Mouse (Mus musculus) stomach, embryonic 16.5 days (tissue): ENCODE results near the gene Cobl. TPM values are rescaled to one million over a fixed set of nuclear protein-coding genes. Genes with fewer than 3 reads are reported as not detected.
A peak's percentile ranks its signal among the peaks of the same experiment; 100 is the strongest.

Experiments
- ATAC-seq: fragments of 200-750 bp; cut with Nextera tagmentation; 2 replicates; pipeline ENCODE4 v1.8.0; 2017; ENCODE audit warnings: moderate number of reproducible peaks, moderate TSS enrichment; ENCODE audit not compliant: insufficient read depth, low FRiP score
- H3K27ac ChIP-seq: fragments of 300-500 bp; sonication (generic); 2 replicates; pipeline ENCODE4 v1.5.1; 2014; ENCODE audit warnings: low read length
- H3K27me3 ChIP-seq: fragments of 300-500 bp; sonication (generic); 2 replicates; pipeline ENCODE4 v1.6.1; 2014; ENCODE audit warnings: low read length, control low read depth, mixed read lengths; ENCODE audit not compliant: control insufficient read depth, insufficient read depth
- H3K36me3 ChIP-seq: fragments of 300-500 bp; sonication (generic); 2 replicates; pipeline ENCODE4 v1.6.1; 2014; ENCODE audit warnings: low read length; ENCODE audit not compliant: control insufficient read depth, insufficient read depth
- H3K4me1 ChIP-seq: fragments of 300-500 bp; sonication (generic); 2 replicates; pipeline ENCODE4 v1.6.1; 2014; ENCODE audit warnings: low read length, control low read depth, mixed read lengths; ENCODE audit not compliant: control insufficient read depth, insufficient read depth
- H3K4me2 ChIP-seq: fragments of 300-500 bp; sonication (generic); 2 replicates; pipeline ENCODE4 v1.6.1; 2014; ENCODE audit warnings: low read depth, low read length, mixed read lengths
- H3K4me3 ChIP-seq: fragments of 300-500 bp; sonication (generic); replicated peaks from 2 replicates; pipeline ENCODE4 v1.5.1; 2014; ENCODE audit warnings: mild to moderate bottlenecking, low read length
- H3K9ac ChIP-seq: fragments of 300-500 bp; sonication (generic); 2 replicates; pipeline ENCODE4 v1.6.1; 2014; ENCODE audit warnings: low read length
- H3K9me3 ChIP-seq: fragments of 300-500 bp; sonication (generic); replicated peaks from 2 replicates; pipeline ENCODE4 v1.6.1; 2016; ENCODE audit warnings: low read length, control low read depth; ENCODE audit not compliant: control insufficient read depth
- WGBS: fragments of 180-500 bp; shearing (Covaris S2); extraction: QIAGEN DNeasy Blood & Tissue Kit; methylation state at CpG from one replicate; pipeline ENCODE4 v1.1.7; 2014; 5-methylcytosine and 5-hydroxymethylcytosine counted together
- polyA plus RNA-seq: library from polyadenylated mRNA; unstranded; fragments of >200 nt; fragmentation: Nextera tagmentation; extraction: Ambion mirVana; gene quantifications from 2 replicates; pipeline ENCODE4 v1.2.1, GENCODE M21; 2015

Gene Cobl
- polyA plus RNA-seq, 1 experiment from 2014 or later: 15.4 TPM

- H3K27ac ChIP-seq: peak overlapping the region; percentile 39; the same call in 1 of the 2 replicates
- no peak overlapping the region for H3K4me2 ChIP-seq
Observed at GRCm38 (mm10) chr11:12382991-12383390, 81.8 kb downstream of the Cobl start.

GRCm38 (mm10) chr11:12381096-12381495 lies 83.7 kb downstream of the Cobl start:
- H3K27ac ChIP-seq: no peak overlapping the region
- 71% methylated on average over 3 of the region's 3 CpGs for whole genome bisulfite sequencing

More at GRCm38 (mm10) chr11:12382991-12383390, 81.8 kb downstream of the Cobl start:
- WGBS: 48% methylated on average over 4 of the region's 4 CpGs
- no peaks in the 10 kb centered on the region for H3K36me3 ChIP-seq
- H3K9me3 ChIP-seq: no peaks in the 10 kb centered on the region
- H3K4me1 ChIP-seq: peaks cover 13% of the 10 kb centered on the region; the same call in 1 of the 2 replicates
- H3K9ac ChIP-seq: no peak overlapping the region
- H3K4me3 ChIP-seq: no peak overlapping the region
- H3K27me3 ChIP-seq: no peaks in the 10 kb centered on the region
- no peak for ATAC-seq

GRCm38 (mm10) chr11:12376628-12377027 lies 88.1 kb downstream of the Cobl start:
- WGBS: 69% methylated on average over 3 of the region's 3 CpGs

More at GRCm38 (mm10) chr11:12381096-12381495, 83.7 kb downstream of the Cobl start:
- Histone ChIP-seq H3K9me3 (no peaks in the 10 kb centered on the region), H3K9ac (no peak overlapping the region), H3K4me2 (no peak overlapping the region), H3K27me3 (no peaks in the 10 kb centered on the region), H3K4me1 (peaks cover 13% of the 10 kb centered on the region; the same call in 1 of the 2 replicates), H3K4me3 (no peak overlapping the region), H3K36me3 (no peaks in the 10 kb centered on the region)
- ATAC-seq: no peak

GRCm38 (mm10) chr11:12373106-12374098 lies 91.4 kb downstream of the Cobl start:
- Histone ChIP-seq H3K4me1 (no peaks in the 10 kb centered on the region), H3K4me3 (no peak overlapping the region), H3K9ac (no peak overlapping the region), H3K27me3 (no peaks in the 10 kb centered on the region), H3K27ac (no peak overlapping the region; the same call in 1 of the 2 replicates), H3K9me3 (no peaks in the 10 kb centered on the region), H3K36me3 (no peaks in the 10 kb centered on the region), H3K4me2 (no peak overlapping the region)
- WGBS: 31% methylated on average over 12 of the region's 12 CpGs
- peak; percentile 89 for ATAC-seq

More at GRCm38 (mm10) chr11:12376628-12377027, 88.1 kb downstream of the Cobl start:
- Histone ChIP-seq H3K4me1 (no peaks in the 10 kb centered on the region), H3K9me3 (no peaks in the 10 kb centered on the region), H3K27me3 (no peaks in the 10 kb centered on the region), H3K36me3 (no peaks in the 10 kb centered on the region), H3K4me2 (no peak overlapping the region), H3K27ac (no peak overlapping the region), H3K4me3 (no peak overlapping the region), H3K9ac (no peak overlapping the region)
- ATAC-seq: no peak

- H3K27me3 ChIP-seq: no peaks in the 10 kb centered on the region
- no peaks in the 10 kb centered on the region for H3K4me1 ChIP-seq
- no peak for ATAC-seq
- no peak overlapping the region for H3K9ac ChIP-seq
- no peak overlapping the region for H3K27ac ChIP-seq
- H3K4me3 ChIP-seq: no peak overlapping the region
- H3K36me3 ChIP-seq: no peaks in the 10 kb centered on the region
- H3K9me3 ChIP-seq: no peaks in the 10 kb centered on the region
- no peak overlapping the region for H3K4me2 ChIP-seq
Observed at GRCm38 (mm10) chr11:12370957-12371356, 93.8 kb downstream of the Cobl start.

GRCm38 (mm10) chr11:12367426-12368178 lies 97.2 kb downstream of the Cobl start:
- Histone ChIP-seq H3K36me3 (no peaks in the 10 kb centered on the region), H3K9me3 (no peaks in the 10 kb centered on the region), H3K27me3 (no peaks in the 10 kb centered on the region), H3K4me2 (no peak overlapping the region), H3K27ac (peak overlapping the region; percentile 55), H3K9ac (no peak overlapping the region), H3K4me3 (no peak overlapping the region), H3K4me1 (no peaks in the 10 kb centered on the region)
- no peak for ATAC-seq
- 46% methylated on average over 5 of the region's 5 CpGs for WGBS

- Histone ChIP-seq H3K9ac (no peak overlapping the region), H3K27ac (no peak overlapping the region), H3K27me3 (no peaks in the 10 kb centered on the region), H3K4me3 (no peak overlapping the region), H3K9me3 (no peaks in the 10 kb centered on the region), H3K4me2 (no peak overlapping the region), H3K36me3 (no peaks in the 10 kb centered on the region), H3K4me1 (peaks cover 9% of the 10 kb centered on the region; the same call in 1 of the 2 replicates)
- 18% methylated on average over 2 of the region's 2 CpGs for WGBS
- peak; percentile 87; the same call in 1 of the 2 replicates for ATAC-seq
Observed at GRCm38 (mm10) chr11:12359336-12360000, 105.3 kb downstream of the Cobl start.

- H3K9me3 ChIP-seq: no peaks in the 10 kb centered on the region
- WGBS: 59% methylated on average over 4 of the region's 4 CpGs
- no peak overlapping the region for H3K4me2 ChIP-seq
- H3K4me1 ChIP-seq: peaks cover 9% of the 10 kb centered on the region; the same call in 1 of the 2 replicates
- ATAC-seq: no peak
- H3K9ac ChIP-seq: no peak overlapping the region
- no peaks in the 10 kb centered on the region for H3K27me3 ChIP-seq
- 0 out of 2 replicates have a peak overlapping the region, but pooled peaks have one; percentile 1 for H3K27ac ChIP-seq
- no peak overlapping the region for H3K4me3 ChIP-seq
- H3K36me3 ChIP-seq: no peaks in the 10 kb centered on the region
Observed at GRCm38 (mm10) chr11:12358602-12359001, 106.2 kb downstream of the Cobl start.
